Mouse (Mus musculus): ENCODE measurements around the gene Prdx4. TPM values are rescaled to one million over a fixed set of nuclear protein-coding genes. Genes with fewer than 3 reads are reported as not detected.
"Not testable (repeated sequence)": the region's sequence is repeated elsewhere in the genome, so short reads cannot be mapped to it uniquely, and the experiment has no call there.

Prdx4 gene
- polyA plus RNA-seq (2012; rRNA removed): 55.5 and 56.0 TPM in 2 replicates

DNA sequence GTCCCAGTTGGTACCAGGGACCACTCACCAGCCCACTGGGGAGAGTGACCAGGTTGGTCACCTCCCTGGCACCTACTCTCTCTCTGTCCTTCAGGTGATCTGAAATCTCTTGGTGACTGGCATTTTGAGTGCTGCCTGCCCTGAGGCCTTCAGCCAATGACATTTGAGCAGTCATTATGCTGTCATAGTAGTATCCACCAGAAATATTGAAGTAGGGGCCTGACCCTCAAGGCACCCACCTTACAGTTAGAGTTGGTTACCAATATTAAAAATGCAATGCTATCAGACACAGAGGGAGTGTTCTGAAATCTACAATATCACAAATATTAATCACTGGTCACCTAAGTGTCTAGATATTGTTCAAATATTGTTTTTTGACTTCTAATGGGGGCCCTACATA is at the start of gene Prdx4:
Gene Prdx4 (minus strand): TSS at position 101 of the 400 bp plus-strand sequence.
- Histone ChIP-seq H3K4me1 (ENCODE audit: control insufficient read depth, insufficient read depth, low read length) (no peaks in the 10 kb centered on the region; the same call in 1 of the 2 replicates), H3K4me3 (replicated peaks; ENCODE audit: extremely low read depth, low read depth, low read length) (no peak within 1 kb of the TSS)
- TF ChIP-seq POLR2A (IDR thresholded peaks at IDR 0.05; ENCODE audit: borderline replicate concordance, extremely low read depth, low read depth, low read length): no peak
- no peak for TF ChIP-seq CTCF (IDR thresholded peaks at IDR 0.05; ENCODE audit: insufficient read depth, low read length)
- DNase-seq: no peak

DNA sequence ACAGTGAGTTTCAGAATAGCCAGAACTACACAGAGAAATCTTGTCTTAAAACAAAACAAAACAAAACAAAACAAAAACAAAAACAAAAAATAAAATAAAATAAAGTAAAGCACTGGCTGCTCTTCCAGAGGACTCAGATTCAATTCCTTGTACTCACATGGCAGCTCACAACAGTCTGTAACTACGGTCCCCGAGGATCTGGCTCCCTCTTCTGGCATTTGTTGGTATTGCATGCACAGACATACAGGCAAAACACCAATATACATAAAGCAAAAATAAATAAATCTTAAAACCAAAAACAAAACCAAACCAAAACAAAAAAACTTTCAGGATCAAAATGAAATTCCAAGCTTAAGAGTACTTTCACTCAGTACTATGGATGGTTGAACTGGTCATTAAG is 36.0 kb upstream of the Prdx4 start:
- peak; percentile 22; the same call in 1 of the 2 replicates for TF ChIP-seq CTCF (IDR thresholded peaks at IDR 0.05; ENCODE audit: insufficient read depth, low read length)
- TF ChIP-seq POLR2A (IDR thresholded peaks at IDR 0.05; ENCODE audit: borderline replicate concordance, extremely low read depth, low read depth, low read length): no peak
- 20% methylated on average over 2 of the region's 2 CpGs for WGBS
- DNase-seq: peak; percentile 10
- no peak overlapping the region for H3K4me3 ChIP-seq (replicated peaks; ENCODE audit: extremely low read depth, low read depth, low read length)
- no peaks in the 10 kb centered on the region for H3K4me1 ChIP-seq (ENCODE audit: control insufficient read depth, insufficient read depth, low read length)

DNA sequence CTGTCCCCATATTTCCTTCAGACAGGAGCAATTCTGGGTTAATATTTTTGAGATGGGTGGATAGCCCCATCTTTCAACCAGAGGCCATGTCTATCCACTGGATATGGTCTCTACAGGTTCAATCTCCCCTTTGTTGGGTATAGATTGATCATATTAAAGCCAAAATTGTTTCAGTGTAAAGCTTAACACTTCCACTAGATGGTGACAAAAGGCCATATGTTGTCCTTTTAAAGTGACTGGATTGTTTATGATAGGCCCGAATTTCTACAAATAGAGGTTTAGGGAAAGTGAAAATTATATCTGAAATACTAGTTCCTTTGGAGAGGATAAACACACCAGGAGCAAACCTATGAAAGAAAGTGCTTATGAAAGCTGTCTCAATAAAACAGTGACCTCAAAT is 34.9 kb upstream of the Prdx4 start:
- H3K4me1 ChIP-seq (ENCODE audit: control insufficient read depth, insufficient read depth, low read length): no peaks in the 10 kb centered on the region
- WGBS: 23% methylated on average over 1 of the region's 1 CpGs
- no peak overlapping the region for H3K4me3 ChIP-seq (replicated peaks; ENCODE audit: extremely low read depth, low read depth, low read length)
- DNase-seq: no peak
- TF ChIP-seq CTCF (IDR thresholded peaks at IDR 0.05; ENCODE audit: insufficient read depth, low read length): no peak
- TF ChIP-seq POLR2A (IDR thresholded peaks at IDR 0.05; ENCODE audit: borderline replicate concordance, extremely low read depth, low read depth, low read length): no peak

DNA sequence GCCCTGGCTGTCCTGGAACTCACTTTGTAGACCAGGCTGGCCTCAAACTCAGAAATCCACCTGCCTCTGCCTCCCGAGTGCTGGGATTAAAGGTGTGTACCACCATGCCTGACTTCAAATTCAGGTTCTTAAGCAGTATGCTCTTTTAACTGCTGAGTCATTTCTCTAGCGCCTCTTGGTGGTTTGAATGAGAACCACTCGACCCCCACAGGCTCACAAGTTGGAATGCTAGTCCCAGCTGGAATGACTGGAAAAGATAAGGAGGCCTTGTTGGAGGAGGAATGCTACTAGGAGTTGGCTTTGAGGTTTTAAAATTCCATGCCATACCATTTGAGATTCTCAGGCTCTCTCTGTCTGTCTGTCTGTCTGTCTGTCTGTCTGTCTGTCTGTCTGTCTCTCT is 29.6 kb upstream of the Prdx4 start:
- WGBS: 47% methylated on average over 3 of the region's 3 CpGs
- H3K4me1 ChIP-seq (ENCODE audit: control insufficient read depth, insufficient read depth, low read length); DNase-seq; H3K4me3 ChIP-seq (replicated peaks; ENCODE audit: extremely low read depth, low read depth, low read length): not testable (repeated sequence)

DNA sequence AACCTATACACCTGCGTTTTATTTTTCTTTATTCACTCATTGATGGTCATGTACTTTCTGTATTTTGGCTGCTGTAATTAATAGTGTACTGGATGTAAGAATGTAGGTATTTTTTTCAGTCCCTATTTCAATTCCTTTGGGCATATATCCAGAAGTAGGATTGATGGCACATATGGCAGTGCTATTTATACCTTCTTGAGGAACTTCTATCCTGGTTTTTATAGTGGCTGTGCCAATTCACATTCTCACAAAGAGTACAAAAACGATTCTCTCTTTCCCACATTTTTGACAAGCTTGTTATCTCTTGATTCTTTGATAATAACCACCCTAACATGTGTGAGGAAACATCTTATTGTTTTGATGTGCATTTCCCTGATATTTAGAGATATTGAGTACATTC is 24.5 kb upstream of the Prdx4 start:
- TF ChIP-seq CTCF (IDR thresholded peaks at IDR 0.05; ENCODE audit: insufficient read depth, low read length) (no peak), POLR2A (IDR thresholded peaks at IDR 0.05; ENCODE audit: borderline replicate concordance, extremely low read depth, low read depth, low read length) (no peak)
- DNase-seq: no peak
- WGBS: 31% methylated on average over 2 of the region's 2 CpGs
- H3K4me1 ChIP-seq (ENCODE audit: control insufficient read depth, insufficient read depth, low read length): no peaks in the 10 kb centered on the region
- H3K4me3 ChIP-seq (replicated peaks; ENCODE audit: extremely low read depth, low read depth, low read length): no peak overlapping the region

DNA sequence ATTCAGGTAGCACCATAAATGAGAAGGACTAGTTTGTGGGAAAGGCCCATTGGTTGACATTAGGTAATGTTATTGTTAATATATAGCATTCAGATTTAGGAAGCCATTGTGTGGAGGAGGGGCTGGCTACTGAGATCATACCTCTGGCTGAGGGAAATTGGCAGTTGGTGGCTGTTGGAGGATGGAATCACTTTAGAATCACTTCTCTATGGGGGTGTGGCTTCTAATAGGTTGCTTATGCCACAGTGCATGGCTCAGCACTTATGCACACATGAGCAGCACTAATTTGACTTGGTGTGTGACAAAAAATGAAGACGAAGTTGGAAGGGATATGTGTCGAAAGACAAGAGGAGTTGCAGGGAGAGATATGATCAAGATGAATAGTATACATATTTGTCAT is 5.7 kb upstream of the Prdx4 start:
- TF ChIP-seq POLR2A (IDR thresholded peaks at IDR 0.05; ENCODE audit: borderline replicate concordance, extremely low read depth, low read depth, low read length) (no peak), CTCF (IDR thresholded peaks at IDR 0.05; ENCODE audit: insufficient read depth, low read length) (no peak)
- no peaks in the 10 kb centered on the region for H3K4me1 ChIP-seq (ENCODE audit: control insufficient read depth, insufficient read depth, low read length)
- DNase-seq: no peak
- H3K4me3 ChIP-seq (replicated peaks; ENCODE audit: extremely low read depth, low read depth, low read length): no peak overlapping the region
- WGBS: 83% methylated on average over 2 of the region's 2 CpGs

DNA sequence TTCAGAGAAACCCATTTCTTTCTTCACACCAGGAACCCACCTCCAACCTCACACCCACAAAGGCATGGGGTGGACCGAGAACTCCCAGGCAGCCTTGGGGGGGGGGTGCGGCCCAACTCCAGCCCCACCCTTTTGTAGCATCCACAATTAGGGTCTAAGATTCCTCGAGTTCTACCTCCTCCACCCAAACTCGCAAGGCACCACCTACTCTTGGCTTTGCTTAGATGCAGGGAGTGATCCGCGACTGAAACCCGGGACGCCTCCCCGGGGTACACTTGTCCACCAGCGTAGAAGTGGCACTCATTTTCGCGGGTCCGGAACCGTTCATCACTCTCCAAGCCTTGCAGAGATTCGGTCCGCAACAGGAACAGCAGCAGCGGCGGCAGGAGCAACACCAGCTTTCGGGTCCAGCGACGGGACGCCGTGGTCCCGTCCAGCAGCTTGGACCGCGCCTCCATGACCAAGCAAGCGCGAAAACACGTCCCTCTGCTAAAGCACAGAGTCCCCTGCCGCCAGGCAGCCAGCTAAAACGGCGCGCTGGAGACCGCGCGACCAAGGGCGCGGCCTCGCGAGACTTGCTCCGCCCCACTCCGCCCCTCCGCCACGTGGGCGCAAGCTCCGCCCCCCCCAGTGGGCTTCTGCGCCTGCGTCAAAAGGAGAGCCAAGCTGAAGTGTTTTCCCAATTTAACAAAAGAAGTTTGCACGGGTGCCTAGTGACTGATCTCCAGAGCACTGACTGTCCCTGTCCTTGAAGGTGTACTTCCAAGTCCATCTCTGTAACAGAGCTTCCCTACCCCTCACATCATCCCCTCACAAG is 2.4 kb downstream of the Prdx4 start:
- TF ChIP-seq CTCF (IDR thresholded peaks at IDR 0.05; ENCODE audit: insufficient read depth, low read length) (no peak), POLR2A (IDR thresholded peaks at IDR 0.05; ENCODE audit: borderline replicate concordance, extremely low read depth, low read depth, low read length) (peak; percentile 72; the same call in 1 of the 2 replicates)
- WGBS: 29% methylated on average over 49 of the region's 49 CpGs
- H3K4me3 ChIP-seq (replicated peaks; ENCODE audit: extremely low read depth, low read depth, low read length): peak overlapping the region; percentile 87

DNA sequence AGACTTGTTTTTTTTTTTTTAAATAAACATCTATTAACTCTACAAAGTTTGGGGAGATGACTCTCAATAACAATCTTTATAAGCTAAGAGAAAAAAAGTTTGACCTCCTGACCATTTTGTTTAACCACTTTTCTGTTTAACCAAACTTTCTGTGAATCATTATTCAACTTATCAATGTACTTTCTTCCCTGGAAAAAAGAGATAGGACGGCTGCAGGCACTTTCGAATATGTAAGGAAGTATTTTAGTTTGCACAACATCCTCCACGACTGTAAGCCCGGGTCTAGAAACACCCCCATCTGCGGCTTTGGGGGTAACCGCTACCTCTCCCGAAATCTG is 3.0 kb downstream of the Prdx4 start:
- DNase-seq: no peak
- TF ChIP-seq CTCF (IDR thresholded peaks at IDR 0.05; ENCODE audit: insufficient read depth, low read length) (no peak), POLR2A (IDR thresholded peaks at IDR 0.05; ENCODE audit: borderline replicate concordance, extremely low read depth, low read depth, low read length) (no peak)
- 35% methylated on average over 7 of the region's 7 CpGs for WGBS

More for the DNA sequence above, 2.4 kb downstream of the Prdx4 start:
- DNase-seq: peak; percentile 80
- H3K4me1 ChIP-seq (ENCODE audit: control insufficient read depth, insufficient read depth, low read length): no peaks in the 10 kb centered on the region; the same call in 1 of the 2 replicates

DNA sequence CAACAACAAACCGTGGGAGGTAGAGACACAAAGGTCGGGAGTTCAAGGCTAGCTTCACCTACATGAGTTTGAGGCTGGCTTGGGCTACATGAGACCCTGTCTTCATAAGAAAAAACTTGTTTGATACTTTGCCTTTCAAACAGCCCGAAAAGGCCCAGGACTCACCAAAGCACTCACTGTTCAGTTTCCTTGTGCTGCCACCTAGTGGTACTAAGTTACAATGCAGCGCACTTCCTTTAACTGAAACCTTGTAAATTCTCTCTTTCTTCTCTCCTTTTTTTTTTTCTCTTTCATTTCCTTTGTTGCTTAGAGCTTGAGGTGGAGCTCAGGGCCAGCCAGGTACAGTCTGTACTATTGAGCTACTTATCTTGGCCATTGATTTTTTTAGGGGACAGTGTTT is 22.5 kb downstream of the Prdx4 start:
- Histone ChIP-seq H3K4me3 (replicated peaks; ENCODE audit: extremely low read depth, low read depth, low read length) (no peak overlapping the region), H3K4me1 (ENCODE audit: control insufficient read depth, insufficient read depth, low read length) (no peaks in the 10 kb centered on the region)
- WGBS: 44% methylated on average over 4 of the region's 4 CpGs
- TF ChIP-seq POLR2A (IDR thresholded peaks at IDR 0.05; ENCODE audit: borderline replicate concordance, extremely low read depth, low read depth, low read length) (no peak), CTCF (IDR thresholded peaks at IDR 0.05; ENCODE audit: insufficient read depth, low read length) (peak; percentile 14; the same call in 1 of the 2 replicates)
- peak; percentile 12 for DNase-seq

More for the DNA sequence above, 3.0 kb downstream of the Prdx4 start:
- Histone ChIP-seq H3K4me1 (ENCODE audit: control insufficient read depth, insufficient read depth, low read length) (no peaks in the 10 kb centered on the region; the same call in 1 of the 2 replicates), H3K4me3 (replicated peaks; ENCODE audit: extremely low read depth, low read depth, low read length) (peak overlapping the region; percentile 87)

DNA sequence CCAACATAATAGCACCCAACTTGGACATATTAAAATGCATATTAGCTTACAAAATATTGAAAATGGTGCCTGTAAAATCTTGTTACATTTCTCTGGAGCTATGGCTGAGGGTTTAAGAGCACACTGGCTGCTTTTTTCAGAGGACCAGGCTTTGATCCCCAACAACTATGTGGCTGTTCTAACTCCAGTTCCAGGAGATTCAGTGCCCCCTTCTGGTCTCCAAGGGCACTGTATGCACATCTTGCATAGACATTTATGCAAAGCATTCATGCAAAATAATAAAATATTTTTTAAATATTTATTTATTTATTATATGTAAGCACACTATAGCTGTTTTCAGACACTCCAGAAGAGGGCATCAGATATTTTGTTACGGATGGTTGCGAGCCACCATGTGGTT is 34.2 kb downstream of the Prdx4 start:
- H3K4me1 ChIP-seq (ENCODE audit: control insufficient read depth, insufficient read depth, low read length): no peaks in the 10 kb centered on the region
- WGBS: 95% methylated on average over 2 of the region's 2 CpGs
- TF ChIP-seq POLR2A (IDR thresholded peaks at IDR 0.05; ENCODE audit: borderline replicate concordance, extremely low read depth, low read depth, low read length) (no peak), CTCF (IDR thresholded peaks at IDR 0.05; ENCODE audit: insufficient read depth, low read length) (no peak)
- H3K4me3 ChIP-seq (replicated peaks; ENCODE audit: extremely low read depth, low read depth, low read length): no peak overlapping the region
- DNase-seq: no peak

All from lung, adult 2 months (tissue).